Mouse (Mus musculus) ovary, adult 18-20 months (tissue): Measurements from ENCODE around the gene Spsb3.

Experiments
- DNase-seq: peaks from one replicate; pipeline ENCODE4 v3.0.0; 2022; ENCODE audit warnings: low spot score, mixed read lengths

Spsb3 gene

GRCm38 (mm10) chr17:24874405-24874745, 12.1 kb upstream of the Spsb3 start:
- no peak for DNase-seq

- DNase-seq, result no peak
Observed at GRCm38 (mm10) chr17:24874989-24875388, 11.5 kb upstream of the Spsb3 start.

- no peak for DNase-seq
Observed at GRCm38 (mm10) chr17:24877336-24878116, 8.9 kb upstream of the Spsb3 start.

GRCm38 (mm10) chr17:24878117-24878397, 8.4 kb upstream of the Spsb3 start:
- no peak for DNase-seq

- no peak for DNase-seq
Observed at GRCm38 (mm10) chr17:24878531-24878930, 7.9 kb upstream of the Spsb3 start.

GRCm38 (mm10) chr17:24881738-24882440, 4.6 kb upstream of the Spsb3 start:
- no peak for DNase-seq

GRCm38 (mm10) chr17:24884391-24884790, 2.1 kb upstream of the Spsb3 start:
- DNase-seq, result no peak

- no peak for DNase-seq
Observed at GRCm38 (mm10) chr17:24885356-24886133, 898 bp upstream of the Spsb3 start.

- no peak for DNase-seq
Observed at GRCm38 (mm10) chr17:24886932-24887271, 459 bp downstream of the Spsb3 start.

- DNase-seq, result no peak
Observed at GRCm38 (mm10) chr17:24887291-24888080, 1.0 kb downstream of the Spsb3 start.

- no peak for DNase-seq
Observed at GRCm38 (mm10) chr17:24888862-24889261, 2.4 kb downstream of the Spsb3 start.

- DNase-seq, result no peak
Observed at GRCm38 (mm10) chr17:24890151-24891092, 4.0 kb downstream of the Spsb3 start.

GRCm38 (mm10) chr17:24891321-24891720, 4.9 kb downstream of the Spsb3 start:
- no peak for DNase-seq

- DNase-seq, result no peak
Observed at GRCm38 (mm10) chr17:24892785-24893184, 6.3 kb downstream of the Spsb3 start.

GRCm38 (mm10) chr17:24893276-24893675, 6.8 kb downstream of the Spsb3 start:
- DNase-seq, result no peak

- DNase-seq, result no peak
Observed at GRCm38 (mm10) chr17:24894061-24894994, 7.9 kb downstream of the Spsb3 start.

- peak; percentile 62 for DNase-seq
Observed at GRCm38 (mm10) chr17:24894995-24895547, 8.6 kb downstream of the Spsb3 start, which contains the start of the genes Eme2 and Mrps34. TSS of gene Eme2 (minus strand) at chr17:24895087. TSS of gene Mrps34 (plus strand) at chr17:24895116.

GRCm38 (mm10) chr17:24895571-24896240, 9.3 kb downstream of the Spsb3 start:
- peak; percentile 2 for DNase-seq
